Mouse (Mus musculus): ENCODE results near the gene Slc25a3. TPM values are rescaled to one million over a fixed set of nuclear protein-coding genes. Genes with fewer than 3 reads are reported as not detected.

Gene Slc25a3
- total RNA-seq, 2 experiments from 2014 or later = 501 to 539 TPM

GRCm38 (mm10) chr10:91164491-91164890, 40.6 kb upstream of the Slc25a3 start:
- intact Hi-C loops (cut with DNase I) = no loop called here
- TF ChIP-seq CTCF (IDR thresholded peaks at IDR 0.05) = no peak
- no peak overlapping the region for H3K27ac ChIP-seq
- DNase-seq (ENCODE audit: extremely low spot score in 1 of 2, low spot score in 2 of 2) = no peak
- H3K4me3 ChIP-seq = no peak overlapping the region

- DNase-seq (ENCODE audit: extremely low spot score in 1 of 2, low spot score in 2 of 2) = no peak
- intact Hi-C loops (cut with DNase I) = no loop called here
- H3K27ac ChIP-seq = no peak overlapping the region
- no peak for TF ChIP-seq CTCF (IDR thresholded peaks at IDR 0.05)
- H3K4me3 ChIP-seq = no peak overlapping the region
Measured at GRCm38 (mm10) chr10:91162511-91163163, 38.8 kb upstream of the Slc25a3 start.

- intact Hi-C loops (cut with DNase I) = no loop called here
- no peak for TF ChIP-seq CTCF (IDR thresholded peaks at IDR 0.05)
- DNase-seq (ENCODE audit: extremely low spot score in 1 of 2, low spot score in 2 of 2) = no peak
Measured at GRCm38 (mm10) chr10:91162077-91162476, 38.2 kb upstream of the Slc25a3 start.

GRCm38 (mm10) chr10:91161006-91161405, 37.1 kb upstream of the Slc25a3 start:
- H3K4me3 ChIP-seq = no peak overlapping the region
- TF ChIP-seq CTCF (IDR thresholded peaks at IDR 0.05) = no peak
- H3K27ac ChIP-seq = no peak overlapping the region
- no peak for DNase-seq (ENCODE audit: extremely low spot score in 1 of 2, low spot score in 2 of 2)
- intact Hi-C loops (cut with DNase I) = no loop called here

More at GRCm38 (mm10) chr10:91162077-91162476, 38.2 kb upstream of the Slc25a3 start:
- H3K4me3 ChIP-seq = no peak overlapping the region
- H3K27ac ChIP-seq = no peak overlapping the region

- DNase-seq (ENCODE audit: extremely low spot score in 1 of 2, low spot score in 2 of 2) = no peak
- H3K4me3 ChIP-seq = no peak overlapping the region
- no peak for TF ChIP-seq CTCF (IDR thresholded peaks at IDR 0.05)
- H3K27ac ChIP-seq = no peak overlapping the region
- intact Hi-C loops (cut with DNase I) = no loop called here
Measured at GRCm38 (mm10) chr10:91158442-91158841, 34.6 kb upstream of the Slc25a3 start.

- Histone ChIP-seq H3K27ac (no peak overlapping the region), H3K4me3 (no peak overlapping the region)
- no peak for TF ChIP-seq CTCF (IDR thresholded peaks at IDR 0.05)
- no peak for DNase-seq (ENCODE audit: extremely low spot score in 1 of 2, low spot score in 2 of 2)
- intact Hi-C loops (cut with DNase I) = no loop called here
Measured at GRCm38 (mm10) chr10:91156338-91156737, 32.5 kb upstream of the Slc25a3 start.

- Histone ChIP-seq H3K27ac (no peak overlapping the region), H3K4me3 (no peak overlapping the region)
- TF ChIP-seq CTCF (IDR thresholded peaks at IDR 0.05) = no peak
Measured at GRCm38 (mm10) chr10:91153894-91154503, 30.1 kb upstream of the Slc25a3 start.

GRCm38 (mm10) chr10:91145413-91145812, 21.6 kb upstream of the Slc25a3 start:
- DNase-seq (ENCODE audit: extremely low spot score in 1 of 2, low spot score in 2 of 2) = no peak
- Histone ChIP-seq H3K4me3 (no peak overlapping the region), H3K27ac (no peak overlapping the region)
- intact Hi-C loops (cut with DNase I) = no loop called here
- no peak for TF ChIP-seq CTCF (IDR thresholded peaks at IDR 0.05)

More at GRCm38 (mm10) chr10:91153894-91154503, 30.1 kb upstream of the Slc25a3 start:
- intact Hi-C loops (cut with DNase I) = no loop called here
- no peak for DNase-seq (ENCODE audit: extremely low spot score in 1 of 2, low spot score in 2 of 2)

- H3K4me3 ChIP-seq = no peak overlapping the region
- DNase-seq (ENCODE audit: extremely low spot score in 1 of 2, low spot score in 2 of 2) = no peak
- intact Hi-C loops (cut with DNase I) = loop anchor here (5.0 kb wide), 1 partner anchor 411 kb away; no protein-coding TSS in a partner anchor
Measured at GRCm38 (mm10) chr10:91143313-91144230, 19.7 kb upstream of the Slc25a3 start.

GRCm38 (mm10) chr10:91142654-91143191, 18.9 kb upstream of the Slc25a3 start:
- DNase-seq (ENCODE audit: extremely low spot score in 1 of 2, low spot score in 2 of 2) = no peak
- intact Hi-C loops (cut with DNase I) = loop anchor here (5.0 kb wide), 1 partner anchor 410 kb away; no protein-coding TSS in a partner anchor
- TF ChIP-seq CTCF (IDR thresholded peaks at IDR 0.05) = no peak
- no peak overlapping the region for H3K4me3 ChIP-seq
- no peak overlapping the region for H3K27ac ChIP-seq

More at GRCm38 (mm10) chr10:91143313-91144230, 19.7 kb upstream of the Slc25a3 start:
- TF ChIP-seq CTCF (IDR thresholded peaks at IDR 0.05) = peak; percentile 15
- no peak overlapping the region for H3K27ac ChIP-seq

GRCm38 (mm10) chr10:91141564-91141963, 17.7 kb upstream of the Slc25a3 start:
- H3K27ac ChIP-seq = no peak overlapping the region
- intact Hi-C loops (cut with DNase I) = loop anchor here (2.0 to 5.0 kb wide), 2 partner anchors 71 to 409 kb away; no protein-coding TSS in a partner anchor
- DNase-seq (ENCODE audit: extremely low spot score in 1 of 2, low spot score in 2 of 2) = no peak
- peak; percentile 81 for TF ChIP-seq CTCF (IDR thresholded peaks at IDR 0.05)
- H3K4me3 ChIP-seq = no peak overlapping the region
